Mouse (Mus musculus): ENCODE measurements around the gene Ypel3.
A peak's percentile ranks its signal among the peaks of the same experiment; 100 is the strongest.
"Not testable (repeated sequence)": the region's sequence is repeated elsewhere in the genome, so short reads cannot be mapped to it uniquely, and the experiment has no call there.

The Ypel3 gene

DNA sequence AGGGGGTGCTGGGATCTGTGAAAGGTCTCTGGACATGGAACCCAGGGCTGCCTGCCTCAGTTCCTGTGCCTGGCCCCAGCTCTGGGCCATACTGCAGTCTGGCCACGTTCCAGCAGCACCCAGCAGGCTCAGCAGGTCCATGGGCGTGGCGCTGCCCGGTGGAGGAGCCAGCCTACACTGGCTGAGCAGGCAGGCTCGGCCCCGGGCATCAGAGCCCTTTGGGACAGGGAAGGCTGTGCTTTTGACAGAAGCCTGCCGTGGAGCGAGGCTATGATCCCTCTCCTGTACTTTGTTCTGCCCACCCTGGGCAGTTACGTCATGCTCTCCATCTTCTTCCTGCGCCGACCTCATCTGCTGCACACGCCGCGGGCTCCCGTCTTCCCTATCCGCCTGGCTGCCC, 10.6 kb upstream of the Ypel3 start, which contains the start of gene Gdpd3:
Gene Gdpd3, plus strand, starts transcription at position 134 of the 400 bp plus-strand sequence.
- no peak for DNase-seq (ENCODE audit: low spot score)

DNA sequence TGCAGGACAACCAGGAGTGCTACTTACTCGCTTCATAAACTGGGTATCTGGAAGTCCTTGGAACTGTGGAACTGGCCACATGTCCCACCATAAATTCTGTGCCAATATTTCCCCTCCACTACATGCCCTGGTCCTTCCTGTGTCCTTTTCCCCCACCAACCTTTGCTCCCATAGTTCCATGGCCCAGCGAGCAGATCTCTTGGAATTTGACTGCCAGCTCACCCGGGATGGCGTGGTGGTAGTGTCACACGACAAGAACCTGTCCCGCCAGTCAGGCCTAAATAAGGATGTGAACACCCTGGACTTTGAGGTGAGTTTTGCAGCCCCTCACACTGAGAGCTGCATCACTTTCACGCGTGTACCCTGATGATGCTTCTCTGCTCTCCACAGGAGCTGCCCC, 9.8 kb upstream of the Ypel3 start:
- no peak for DNase-seq (ENCODE audit: low spot score)

DNA sequence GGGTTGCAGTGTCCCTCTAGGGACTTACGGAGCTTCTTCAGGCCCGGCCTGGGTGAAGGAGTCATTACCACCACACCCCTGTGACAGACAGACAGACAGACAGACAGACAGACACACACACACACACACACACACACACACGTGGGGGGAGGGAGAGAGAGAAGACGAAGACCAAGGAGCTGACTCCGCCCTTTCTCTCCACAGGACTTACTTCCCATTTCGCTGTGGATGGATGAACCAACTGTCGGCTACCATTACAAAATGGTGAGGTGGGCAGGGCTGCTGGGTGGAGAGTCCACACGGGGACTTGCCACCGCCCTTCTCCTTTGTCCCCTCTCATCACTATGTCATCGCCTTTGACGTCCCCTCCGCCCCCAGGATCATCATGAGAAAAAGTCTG, 6.0 kb upstream of the Ypel3 start:
- DNase-seq (ENCODE audit: low spot score), result no peak

DNA sequence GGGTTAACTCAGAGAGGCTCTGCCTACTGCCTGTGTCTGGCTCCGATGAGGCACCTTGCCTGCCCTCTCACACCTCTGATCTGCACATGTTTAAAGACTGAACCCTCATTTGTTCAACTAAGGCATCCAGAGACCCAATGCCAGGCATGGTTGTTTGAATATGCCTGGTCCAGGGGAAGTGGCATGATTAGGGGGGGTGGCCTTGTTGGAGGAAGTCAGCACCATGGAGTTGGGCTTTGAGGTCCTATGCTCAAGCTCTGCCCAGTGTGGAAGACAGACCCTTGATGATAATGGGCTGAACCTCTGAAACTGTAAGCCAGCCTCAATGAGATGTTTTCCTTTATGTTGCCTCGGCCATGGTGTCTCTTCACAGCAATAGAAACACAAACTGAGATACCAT, 3.4 kb upstream of the Ypel3 start:
- no peak for DNase-seq (ENCODE audit: low spot score)

DNA sequence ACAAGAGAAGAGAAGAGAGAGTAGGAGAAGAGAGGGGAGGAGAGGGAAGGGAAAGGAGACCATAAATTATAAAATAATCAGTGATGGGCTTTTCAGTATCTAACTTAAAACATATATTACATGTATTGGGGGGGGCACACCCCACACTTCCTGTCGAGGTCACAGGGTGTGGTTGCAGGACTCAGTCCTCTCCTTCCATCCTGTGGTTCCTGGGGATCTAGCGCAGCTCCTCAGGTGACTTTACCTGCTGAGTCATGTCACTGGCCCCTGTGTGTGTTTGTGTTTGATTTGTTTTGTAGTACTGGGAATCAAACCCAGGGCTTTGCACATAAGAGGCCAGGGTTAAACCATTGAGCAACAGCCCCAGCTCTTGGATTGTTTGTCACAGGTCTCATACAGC, 2.3 kb upstream of the Ypel3 start:
- DNase-seq (ENCODE audit: low spot score), result no peak

DNA sequence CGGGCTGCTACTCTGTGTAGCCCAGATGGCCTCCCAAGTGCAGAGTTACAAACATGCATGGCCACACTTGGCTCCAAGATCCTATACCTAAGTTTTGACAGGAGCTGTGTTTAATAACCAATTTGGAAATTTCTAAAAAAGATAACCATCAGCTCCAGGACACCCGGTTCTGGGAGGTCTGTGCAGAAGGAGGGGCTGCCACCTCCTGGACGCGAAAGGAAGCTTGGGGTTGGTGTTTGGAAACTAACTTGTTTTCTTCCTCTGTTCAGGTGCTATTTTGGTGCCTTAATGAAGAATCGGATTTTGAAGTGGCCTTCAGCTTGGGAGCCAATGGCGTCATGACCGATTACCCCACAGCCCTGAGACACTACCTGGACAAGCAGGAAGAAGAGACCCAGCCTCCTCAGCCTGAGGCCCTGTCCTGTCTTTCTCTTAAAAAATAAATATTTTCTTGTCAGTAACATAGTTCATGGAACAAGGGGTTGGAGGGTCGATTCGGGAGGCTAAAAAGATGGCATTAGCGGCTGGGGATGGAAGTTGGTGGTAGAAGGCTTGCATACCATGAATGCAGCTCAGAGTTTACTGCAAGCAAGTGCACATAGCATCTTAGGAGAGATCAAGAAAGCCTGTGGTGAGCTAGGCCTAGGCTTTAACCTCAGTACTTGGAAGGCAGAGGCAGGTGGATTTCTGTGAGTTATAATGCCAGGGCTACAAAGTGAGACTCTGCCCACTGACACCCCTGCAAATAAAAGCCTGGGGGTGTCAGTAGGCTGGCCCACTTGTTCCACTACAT, 1.4 kb upstream of the Ypel3 start:
- DNase-seq (ENCODE audit: low spot score), result no peak

DNA sequence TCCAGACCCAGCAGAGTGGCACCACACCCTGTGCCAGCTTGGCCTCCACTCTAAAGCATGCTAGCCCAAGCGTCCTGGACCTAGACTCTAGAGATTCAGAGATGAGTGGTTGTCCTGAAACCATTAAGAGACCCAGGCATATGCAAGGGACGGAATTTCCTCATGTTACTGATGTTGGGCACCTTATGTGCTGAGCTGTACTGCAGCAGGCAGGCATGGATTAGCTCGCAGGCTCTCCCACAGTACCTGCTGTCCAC, 849 bp upstream of the Ypel3 start:
- no peak for DNase-seq (ENCODE audit: low spot score)

DNA sequence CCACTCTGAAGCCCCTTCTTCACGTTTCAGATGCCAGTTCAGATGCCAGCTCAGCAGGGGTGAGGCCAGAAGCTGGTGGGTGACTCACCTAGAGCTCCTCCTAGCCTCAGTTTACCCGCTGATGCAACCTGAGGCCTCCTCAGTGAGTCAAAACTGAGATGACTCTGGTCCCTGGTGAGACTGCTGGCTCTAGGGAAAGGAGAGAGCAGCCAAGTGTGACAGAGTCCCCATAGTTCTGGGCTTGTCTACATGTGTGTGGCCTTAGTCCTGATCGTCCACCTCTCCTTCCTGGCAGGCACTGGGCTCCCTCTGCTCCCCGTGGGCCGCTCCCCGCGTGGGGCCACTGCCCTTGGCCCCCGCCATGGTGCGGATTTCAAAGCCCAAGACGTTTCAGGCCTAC, 721 bp downstream of the Ypel3 start:
- DNase-seq (ENCODE audit: low spot score), result no peak

DNA sequence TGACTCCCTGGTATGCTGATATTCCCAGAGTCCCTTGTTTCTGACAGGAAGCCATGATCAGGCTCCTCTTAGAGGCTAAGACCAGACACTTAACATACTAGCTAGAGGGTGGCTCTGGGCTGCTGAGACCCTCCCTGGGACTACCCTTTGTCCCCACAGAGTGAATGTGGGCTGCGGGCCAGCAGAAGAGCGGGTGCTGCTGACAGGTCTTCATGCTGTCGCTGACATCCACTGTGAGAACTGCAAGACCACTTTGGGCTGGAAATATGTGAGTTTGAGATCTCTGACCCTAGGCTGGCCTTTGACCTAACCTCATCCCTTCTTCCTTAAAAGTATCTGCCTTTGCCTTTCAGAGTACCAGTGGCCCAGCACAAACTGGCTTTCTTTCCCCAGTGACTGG, 1.4 kb downstream of the Ypel3 start:
- no peak for DNase-seq (ENCODE audit: low spot score)

DNA sequence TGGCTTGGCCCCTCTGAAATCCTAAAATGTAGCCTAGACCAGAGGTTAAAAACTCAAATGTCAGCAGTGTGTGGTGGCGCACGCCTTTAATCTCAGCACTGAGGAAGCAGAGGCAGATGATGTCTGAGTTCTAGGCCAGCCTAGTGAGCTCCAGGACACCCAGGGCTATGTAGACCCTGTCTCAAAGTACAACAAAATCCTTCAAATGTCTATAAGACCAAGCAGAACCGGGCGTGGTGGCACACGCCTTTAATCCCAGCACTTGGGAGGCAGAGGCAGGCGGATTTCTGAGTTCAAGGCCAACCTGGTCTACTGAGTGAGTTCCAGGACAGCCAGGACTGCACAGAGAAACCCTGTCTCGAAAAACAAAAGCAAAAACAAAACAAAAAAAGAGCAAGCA, 2.3 kb downstream of the Ypel3 start:
- DNase-seq (ENCODE audit: low spot score), result not testable (repeated sequence)

DNA sequence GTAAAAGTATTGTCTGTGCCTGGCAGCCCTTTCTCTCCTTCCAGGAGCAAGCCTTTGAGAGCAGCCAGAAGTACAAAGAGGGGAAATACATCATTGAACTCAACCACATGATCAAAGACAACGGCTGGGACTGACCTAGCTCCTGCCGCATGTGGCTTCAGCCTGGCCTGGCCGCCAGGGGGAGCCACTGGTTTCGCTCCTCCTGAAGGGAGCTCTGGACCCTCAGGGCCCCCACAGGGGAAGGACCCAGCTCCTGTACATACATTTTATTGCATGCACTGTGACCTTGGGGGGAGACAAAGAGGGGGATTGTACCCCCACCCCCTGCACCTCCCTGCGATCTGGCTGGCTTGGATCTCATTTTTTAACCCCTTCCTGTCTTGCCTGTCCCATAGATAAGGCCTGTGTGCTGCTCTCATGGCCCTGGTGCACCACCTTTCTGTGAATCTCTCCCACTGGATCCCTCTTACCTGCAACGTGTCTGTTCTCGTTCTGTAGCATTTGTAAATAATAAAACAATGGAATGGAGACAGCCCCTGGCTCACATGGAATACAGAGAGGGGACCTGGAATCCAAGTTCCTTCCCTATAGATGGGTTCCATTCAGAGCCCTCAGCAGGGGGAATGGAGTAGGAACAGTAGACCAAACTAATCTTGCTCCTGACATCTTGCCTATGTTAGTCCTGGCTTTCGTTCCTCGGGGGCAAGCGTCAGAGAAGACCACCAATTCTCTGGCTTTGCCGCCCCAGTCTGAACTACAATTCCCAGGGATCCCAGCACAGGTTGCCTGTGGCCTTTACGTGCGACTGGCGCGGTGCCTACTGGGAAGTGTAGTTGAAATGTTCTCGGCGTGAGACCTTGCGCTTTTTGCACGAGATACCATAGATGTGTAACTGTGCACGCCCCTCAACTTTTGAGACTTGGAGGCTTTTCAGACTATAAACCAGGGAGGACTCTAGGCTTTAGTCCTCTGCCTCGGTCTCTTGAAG, 3.5 kb downstream of the Ypel3 start:
- DNase-seq (ENCODE audit: low spot score), result no peak

DNA sequence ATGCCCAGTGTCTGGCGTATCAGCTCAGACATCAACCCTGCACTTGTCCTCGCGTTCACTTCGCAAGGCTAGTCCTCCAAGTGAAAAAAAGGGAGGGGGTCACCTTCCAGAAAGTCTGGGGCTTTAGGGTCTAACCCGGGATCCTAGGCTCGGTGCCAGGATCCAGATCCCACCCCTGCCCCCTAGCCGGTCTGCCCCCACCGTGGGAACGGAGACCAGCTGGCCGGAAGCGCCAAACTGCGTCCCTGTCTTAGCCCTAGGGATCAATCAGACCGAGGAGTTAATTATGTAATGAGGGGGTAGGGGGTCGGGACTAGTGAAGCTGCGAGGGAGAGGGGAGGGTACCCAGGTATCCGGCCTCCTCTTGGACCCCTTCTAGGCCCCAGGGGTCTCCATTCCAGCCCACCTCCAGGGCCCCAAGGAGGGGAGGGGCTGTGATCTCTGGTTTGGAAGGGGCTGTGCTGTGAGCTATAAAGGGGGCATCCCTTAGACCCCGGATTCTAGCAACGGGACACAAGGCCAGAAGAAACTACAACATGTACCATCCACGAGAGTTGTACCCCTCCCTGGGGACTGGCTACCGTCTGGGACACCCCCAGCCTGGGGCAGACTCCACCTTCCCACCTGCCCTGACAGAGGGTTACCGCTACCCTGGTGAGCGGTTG, 4.3 kb downstream of the Ypel3 start, which contains the start of gene Tbx6:
Gene Tbx6, plus strand, starts transcription at position 513 of the 665 bp plus-strand sequence.
- no peak for DNase-seq (ENCODE audit: low spot score)

DNA sequence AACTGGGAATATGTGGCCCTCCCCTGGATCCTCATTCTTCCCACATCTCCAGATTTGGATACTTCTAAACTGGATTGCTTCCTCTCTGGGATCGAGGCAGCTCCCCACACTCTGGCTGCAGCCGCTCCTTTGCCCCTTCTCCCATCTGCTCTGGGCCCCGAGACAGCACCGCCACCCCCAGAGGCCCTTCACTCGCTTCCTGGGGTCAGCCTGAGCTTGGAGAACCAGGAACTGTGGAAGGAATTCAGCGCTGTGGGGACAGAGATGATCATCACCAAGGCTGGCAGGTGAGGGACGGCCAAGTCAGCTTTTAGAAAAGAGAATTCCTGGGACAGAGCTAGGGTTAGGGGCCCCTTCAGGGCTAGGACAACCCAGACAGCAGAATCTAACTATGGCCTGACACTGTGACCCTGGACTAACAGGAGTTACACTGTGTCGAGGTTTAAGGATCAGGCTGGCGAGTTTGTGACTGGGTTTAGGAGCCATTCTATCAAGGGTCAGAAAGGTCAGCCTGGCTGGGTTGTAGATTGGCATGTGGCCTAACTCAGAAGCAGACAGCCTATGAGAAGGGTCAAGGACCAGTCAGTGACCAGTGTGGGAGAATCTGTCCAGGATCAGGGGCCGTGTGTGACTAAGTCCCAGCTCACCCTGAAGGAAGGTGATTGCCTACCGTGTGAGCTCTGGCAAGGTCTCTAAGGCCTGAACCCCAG, 5.1 kb downstream of the Ypel3 start:
- DNase-seq (ENCODE audit: low spot score), result no peak

DNA sequence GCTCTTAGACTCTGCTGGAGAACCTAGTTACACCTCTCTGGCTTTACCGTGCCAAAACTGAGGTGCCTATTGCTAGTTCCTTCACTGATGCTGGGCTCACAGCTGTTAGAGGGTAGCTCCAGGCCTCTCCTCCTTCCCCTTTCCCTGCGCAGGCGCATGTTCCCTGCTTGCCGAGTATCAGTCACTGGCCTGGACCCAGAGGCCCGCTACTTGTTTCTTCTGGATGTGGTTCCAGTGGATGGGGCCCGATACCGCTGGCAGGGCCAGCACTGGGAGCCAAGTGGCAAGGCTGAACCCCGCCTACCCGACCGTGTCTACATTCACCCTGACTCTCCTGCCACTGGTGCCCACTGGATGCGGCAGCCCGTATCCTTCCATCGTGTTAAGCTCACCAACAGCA, 5.9 kb downstream of the Ypel3 start:
- DNase-seq (ENCODE audit: low spot score), result no peak

DNA sequence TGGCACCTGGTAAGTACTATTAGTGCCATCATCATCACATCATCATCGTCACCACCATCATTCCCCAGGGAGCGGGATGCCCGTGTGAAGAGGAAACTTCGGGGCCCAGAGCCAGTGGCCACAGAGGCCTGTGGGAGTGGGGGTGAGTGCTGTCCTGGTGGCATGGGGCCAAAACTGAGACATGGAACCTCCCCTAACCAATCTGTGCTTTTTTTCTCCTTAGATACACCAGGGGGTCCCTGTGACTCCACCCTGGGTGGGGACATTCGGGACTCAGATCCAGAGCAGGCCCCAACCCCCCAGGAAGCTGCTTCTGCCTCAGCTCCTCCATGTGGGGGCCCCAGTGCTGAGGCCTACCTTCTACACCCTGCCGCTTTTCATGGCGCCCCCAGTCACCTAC, 7.7 kb downstream of the Ypel3 start:
- no peak for DNase-seq (ENCODE audit: low spot score)

DNA sequence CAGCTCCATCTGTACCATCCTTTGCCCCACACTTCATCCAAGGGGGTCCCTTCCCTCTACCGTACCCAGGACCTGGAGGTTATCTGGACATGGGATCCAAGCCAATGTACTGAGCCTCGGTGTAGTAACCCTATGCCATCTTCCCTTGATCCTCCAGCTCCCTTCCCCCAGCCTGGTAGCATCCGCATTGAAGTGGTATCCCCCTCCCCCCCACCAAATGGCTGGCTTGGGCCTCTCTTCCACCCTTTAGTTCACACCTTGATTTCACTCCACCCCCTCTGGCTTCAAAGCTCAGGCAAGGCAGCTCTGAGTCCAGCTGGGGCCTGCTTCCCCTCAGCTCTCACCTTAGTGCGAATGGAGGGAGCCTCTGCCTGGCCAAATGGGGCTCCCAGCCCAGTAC, 8.3 kb downstream of the Ypel3 start:
- DNase-seq (ENCODE audit: low spot score), result no peak

DNA sequence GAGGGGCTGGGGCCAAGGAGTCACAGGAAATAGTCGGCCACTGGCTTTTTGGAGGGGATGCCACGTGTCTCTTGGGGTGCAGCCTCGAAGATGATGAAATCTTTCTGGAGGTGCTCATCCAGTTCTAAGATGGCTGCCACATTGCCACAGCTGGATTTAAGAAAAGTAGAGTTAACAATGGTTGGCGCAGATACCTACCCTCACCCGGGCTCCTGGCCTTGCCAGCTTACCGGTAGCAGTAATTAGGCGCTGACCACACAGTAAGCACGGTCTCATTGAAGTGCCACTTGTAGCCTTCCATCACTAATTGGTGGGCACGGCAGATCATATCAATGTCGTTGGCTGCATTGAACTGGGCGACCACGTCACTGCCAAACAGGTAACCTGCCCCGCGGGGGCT, 9.4 kb downstream of the Ypel3 start:
- DNase-seq (ENCODE audit: low spot score), result no peak

DNA sequence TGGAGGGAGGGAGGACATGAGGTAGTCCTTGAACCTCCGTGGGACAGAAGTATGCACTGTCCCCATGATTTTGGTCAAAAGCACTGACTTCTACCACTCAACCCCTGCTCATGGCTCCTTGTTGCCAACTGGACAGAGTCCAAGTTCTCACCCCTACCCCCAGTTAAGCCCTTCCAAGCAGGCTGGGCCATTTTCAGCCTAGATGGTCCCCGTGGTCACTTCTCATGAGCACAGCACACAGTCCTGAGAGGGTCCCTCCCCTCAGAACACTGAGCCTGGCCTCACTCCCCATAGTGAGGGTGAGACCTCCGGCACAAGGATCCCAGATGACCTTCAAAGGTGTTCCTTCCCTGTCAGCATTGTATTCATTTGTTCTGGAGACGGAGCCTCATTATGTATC, 12.4 kb downstream of the Ypel3 start:
- no peak for DNase-seq (ENCODE audit: low spot score)

DNA sequence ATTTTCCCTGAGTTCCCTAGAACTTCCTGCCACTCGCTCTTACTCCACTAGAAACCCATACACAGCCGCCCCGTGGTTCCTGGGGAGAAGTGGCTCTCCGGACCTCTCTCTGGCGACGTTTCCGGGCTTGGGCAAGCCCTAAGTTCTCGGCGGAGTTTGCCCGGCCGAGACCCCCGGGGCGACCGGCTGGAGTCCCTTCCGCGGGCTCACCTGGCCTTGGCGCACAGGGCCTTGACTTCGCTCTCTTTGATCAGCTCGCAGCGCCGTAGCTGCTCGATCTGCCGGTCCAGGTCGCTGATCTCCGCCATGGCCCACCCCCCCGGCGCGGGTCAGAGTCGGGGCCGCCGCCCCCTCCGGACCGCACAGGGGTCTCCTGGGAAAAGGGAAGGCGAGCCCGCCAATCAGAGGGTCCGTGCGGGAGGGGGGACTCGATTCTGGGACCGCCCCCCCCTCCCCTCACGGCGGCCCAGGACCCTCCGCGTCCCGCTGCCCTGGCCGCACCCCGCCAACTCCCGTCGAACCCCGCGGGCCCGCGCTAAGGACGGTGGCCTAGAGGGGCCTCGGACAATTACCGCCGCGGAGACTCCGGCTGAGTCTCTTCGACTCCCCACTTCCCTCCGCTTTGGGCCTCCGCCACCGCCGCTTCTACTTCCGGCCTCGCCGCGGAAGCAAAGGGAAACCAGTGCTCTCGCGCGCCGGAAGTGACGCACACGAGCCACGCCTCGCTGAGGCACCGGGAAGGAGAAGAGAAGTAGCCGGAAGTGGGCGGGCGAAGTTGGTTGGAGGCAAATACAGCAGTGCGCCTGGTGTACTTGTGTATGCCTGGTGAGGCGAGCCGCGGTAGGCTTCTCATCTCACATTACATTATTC, 15.3 kb downstream of the Ypel3 start, which contains the start of gene Ppp4c:
Gene Ppp4c, minus strand, starts transcription at position 646 of the 870 bp plus-strand sequence.
- DNase-seq (ENCODE audit: low spot score), result peak; percentile 83

DNA sequence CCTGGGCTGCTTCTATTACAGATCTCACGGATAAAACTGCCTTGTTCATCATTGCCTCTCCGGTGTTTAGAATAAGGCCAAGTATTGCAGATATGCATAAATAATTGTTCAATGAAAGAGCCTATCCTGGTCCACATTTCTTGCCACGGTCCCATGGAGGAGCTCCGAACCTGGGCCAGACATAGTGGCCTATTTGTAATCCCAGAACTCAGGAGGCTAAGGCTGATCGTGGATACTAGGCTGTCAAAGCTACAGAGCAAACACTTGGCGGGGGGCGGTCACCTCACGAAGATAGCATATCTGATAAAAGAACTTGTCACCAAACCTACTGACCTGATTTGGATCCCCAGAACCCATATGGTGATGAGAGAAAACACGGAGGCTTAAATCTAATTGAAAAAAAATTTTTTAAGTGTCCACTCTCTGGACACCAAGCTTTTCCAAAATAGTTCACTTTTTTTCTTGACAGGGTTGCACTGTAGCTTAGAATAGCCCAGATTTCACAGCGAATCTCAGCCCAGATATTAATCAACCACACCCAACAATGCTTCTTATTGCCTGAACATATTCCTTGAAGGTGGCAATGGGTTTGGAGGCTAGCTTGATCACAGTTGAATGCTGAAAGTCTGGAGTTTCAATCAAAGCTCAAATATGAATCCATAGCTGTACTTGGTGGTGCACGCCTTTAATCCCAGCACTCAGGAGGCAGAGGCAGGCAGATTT, 16.1 kb downstream of the Ypel3 start:
- no peak for DNase-seq (ENCODE audit: low spot score)

Data from ovary, postnatal 10 days (tissue).